Mouse (Mus musculus): Measurements from ENCODE around the gene Icam5.
A peak's percentile ranks its signal among the peaks of the same experiment; 100 is the strongest.
"Not testable (repeated sequence)": the region's sequence is repeated elsewhere in the genome, so short reads cannot be mapped to it uniquely, and the experiment has no call there.

Gene Icam5

GRCm38 (mm10) chr9:20995069-20995468 lies 36.8 kb upstream of the Icam5 start:
- Histone ChIP-seq H3K4me1 (replicated peaks; ENCODE audit: low read depth, low read length) (peaks cover 45% of the 10 kb centered on the region), H3K9me3 (ENCODE audit: low read length) (no peaks in the 10 kb centered on the region), H3K36me3 (ENCODE audit: insufficient read depth, low read length) (no peaks in the 10 kb centered on the region), H3K27me3 (ENCODE audit: insufficient read depth, low read length) (no peaks in the 10 kb centered on the region), H3K4me3 (replicated peaks; ENCODE audit: low read length) (no peak overlapping the region)
- TF ChIP-seq CTCF (conservative IDR thresholded peaks at IDR 0.05; ENCODE audit: low read length) (no peak), POU5F1 (IDR thresholded peaks at IDR 0.05; ENCODE audit: borderline replicate concordance, low read length) (no peak), NANOG (IDR thresholded peaks at IDR 0.05; ENCODE audit: borderline replicate concordance, low read length) (no peak)

- Histone ChIP-seq H3K27me3 (ENCODE audit: insufficient read depth, low read length) (no peaks in the 10 kb centered on the region), H3K9me3 (ENCODE audit: low read length) (no peaks in the 10 kb centered on the region), H3K4me1 (replicated peaks; ENCODE audit: low read depth, low read length) (peaks cover 44% of the 10 kb centered on the region), H3K4me3 (replicated peaks; ENCODE audit: low read length) (no peak overlapping the region), H3K36me3 (ENCODE audit: insufficient read depth, low read length) (no peaks in the 10 kb centered on the region)
- TF ChIP-seq POU5F1 (IDR thresholded peaks at IDR 0.05; ENCODE audit: borderline replicate concordance, low read length): no peak
Measured at GRCm38 (mm10) chr9:20997065-20997464, 34.8 kb upstream of the Icam5 start.

- H3K4me3 ChIP-seq (replicated peaks; ENCODE audit: low read length): not testable (repeated sequence)
Measured at GRCm38 (mm10) chr9:20998337-20998736, 33.5 kb upstream of the Icam5 start.

GRCm38 (mm10) chr9:21000811-21001210 lies 31.1 kb upstream of the Icam5 start:
- Histone ChIP-seq H3K4me3 (replicated peaks; ENCODE audit: low read length) (no peak overlapping the region), H3K4me1 (replicated peaks; ENCODE audit: low read depth, low read length) (peaks cover 32% of the 10 kb centered on the region), H3K36me3 (ENCODE audit: insufficient read depth, low read length) (peaks cover 17% of the 10 kb centered on the region), H3K27me3 (ENCODE audit: insufficient read depth, low read length) (no peaks in the 10 kb centered on the region), H3K9me3 (ENCODE audit: low read length) (no peaks in the 10 kb centered on the region)
- TF ChIP-seq CTCF (conservative IDR thresholded peaks at IDR 0.05; ENCODE audit: low read length) (peak; percentile 30), NANOG (IDR thresholded peaks at IDR 0.05; ENCODE audit: borderline replicate concordance, low read length) (no peak)

More at GRCm38 (mm10) chr9:20998337-20998736, 33.5 kb upstream of the Icam5 start:
- not testable (repeated sequence) for H3K36me3 ChIP-seq (ENCODE audit: insufficient read depth, low read length); H3K9me3 ChIP-seq (ENCODE audit: low read length); H3K27me3 ChIP-seq (ENCODE audit: insufficient read depth, low read length)
- peaks cover 36% of the 10 kb centered on the region for H3K4me1 ChIP-seq (replicated peaks; ENCODE audit: low read depth, low read length)
- peak; percentile 53 for TF ChIP-seq CTCF (conservative IDR thresholded peaks at IDR 0.05; ENCODE audit: low read length)

GRCm38 (mm10) chr9:21001651-21002200 lies 30.1 kb upstream of the Icam5 start:
- TF ChIP-seq POU5F1 (IDR thresholded peaks at IDR 0.05; ENCODE audit: borderline replicate concordance, low read length) (no peak), NANOG (IDR thresholded peaks at IDR 0.05; ENCODE audit: borderline replicate concordance, low read length) (peak; percentile 25; the same call in 1 of the 2 replicates)
- peaks cover 27% of the 10 kb centered on the region for H3K36me3 ChIP-seq (ENCODE audit: insufficient read depth, low read length)
- H3K4me1 ChIP-seq (replicated peaks; ENCODE audit: low read depth, low read length): peaks cover 34% of the 10 kb centered on the region
- H3K4me3 ChIP-seq (replicated peaks; ENCODE audit: low read length): peak overlapping the region; percentile 93
- H3K27me3 ChIP-seq (ENCODE audit: insufficient read depth, low read length): no peaks in the 10 kb centered on the region
- H3K9me3 ChIP-seq (ENCODE audit: low read length): no peaks in the 10 kb centered on the region

- Histone ChIP-seq H3K9me3 (ENCODE audit: low read length) (no peaks in the 10 kb centered on the region), H3K36me3 (ENCODE audit: insufficient read depth, low read length) (peaks cover 32% of the 10 kb centered on the region), H3K4me3 (replicated peaks; ENCODE audit: low read length) (peak overlapping the region; percentile 93), H3K27me3 (ENCODE audit: insufficient read depth, low read length) (no peaks in the 10 kb centered on the region), H3K4me1 (replicated peaks; ENCODE audit: low read depth, low read length) (peaks cover 38% of the 10 kb centered on the region)
- TF ChIP-seq CTCF (conservative IDR thresholded peaks at IDR 0.05; ENCODE audit: low read length): no peak
- TF ChIP-seq POU5F1 (IDR thresholded peaks at IDR 0.05; ENCODE audit: borderline replicate concordance, low read length): no peak
- TF ChIP-seq NANOG (IDR thresholded peaks at IDR 0.05; ENCODE audit: borderline replicate concordance, low read length): no peak
Measured at GRCm38 (mm10) chr9:21002270-21002626, 29.6 kb upstream of the Icam5 start.

- no peaks in the 10 kb centered on the region for H3K9me3 ChIP-seq (ENCODE audit: low read length)
- peaks cover 38% of the 10 kb centered on the region for H3K36me3 ChIP-seq (ENCODE audit: insufficient read depth, low read length)
- no peaks in the 10 kb centered on the region for H3K27me3 ChIP-seq (ENCODE audit: insufficient read depth, low read length)
- no peak for TF ChIP-seq POU5F1 (IDR thresholded peaks at IDR 0.05; ENCODE audit: borderline replicate concordance, low read length)
- no peak for TF ChIP-seq CTCF (conservative IDR thresholded peaks at IDR 0.05; ENCODE audit: low read length)
- TF ChIP-seq NANOG (IDR thresholded peaks at IDR 0.05; ENCODE audit: borderline replicate concordance, low read length): no peak
- peak within 1 kb of the TSS; percentile 93 for H3K4me3 ChIP-seq (replicated peaks; ENCODE audit: low read length)
- peaks cover 41% of the 10 kb centered on the region for H3K4me1 ChIP-seq (replicated peaks; ENCODE audit: low read depth, low read length)
Measured at GRCm38 (mm10) chr9:21002627-21003551, 29.0 kb upstream of the Icam5 start, which contains the start of gene Mrpl4. Gene Mrpl4, plus strand, starts transcription at chr9:21002738.

GRCm38 (mm10) chr9:21007313-21007952 lies 24.4 kb upstream of the Icam5 start:
- Histone ChIP-seq H3K4me3 (replicated peaks; ENCODE audit: low read length) (no peak overlapping the region), H3K9me3 (ENCODE audit: low read length) (no peaks in the 10 kb centered on the region), H3K36me3 (ENCODE audit: insufficient read depth, low read length) (peaks cover 57% of the 10 kb centered on the region), H3K4me1 (replicated peaks; ENCODE audit: low read depth, low read length) (peaks cover 44% of the 10 kb centered on the region), H3K27me3 (ENCODE audit: insufficient read depth, low read length) (no peaks in the 10 kb centered on the region)
- no peak for TF ChIP-seq NANOG (IDR thresholded peaks at IDR 0.05; ENCODE audit: borderline replicate concordance, low read length)
- no peak for TF ChIP-seq CTCF (conservative IDR thresholded peaks at IDR 0.05; ENCODE audit: low read length)
- no peak for TF ChIP-seq POU5F1 (IDR thresholded peaks at IDR 0.05; ENCODE audit: borderline replicate concordance, low read length)

Measured in E14TG2a.4 (cell line).